Mouse (Mus musculus) stomach, postnatal 0 days (tissue): ENCODE data around the gene Maats1.

ENCODE experiments used
- CTCF ChIP-seq: IDR thresholded peaks from 2 replicates; pipeline ENCODE4 v1.5.1; 2016; ENCODE audit warnings: antibody characterized with exemption, low read depth, mild to moderate bottlenecking, moderate library complexity
- EP300 ChIP-seq: optimal IDR thresholded peaks from 2 replicates; pipeline ENCODE3; 2016; ENCODE audit warnings: antibody characterized with exemption

DNA sequence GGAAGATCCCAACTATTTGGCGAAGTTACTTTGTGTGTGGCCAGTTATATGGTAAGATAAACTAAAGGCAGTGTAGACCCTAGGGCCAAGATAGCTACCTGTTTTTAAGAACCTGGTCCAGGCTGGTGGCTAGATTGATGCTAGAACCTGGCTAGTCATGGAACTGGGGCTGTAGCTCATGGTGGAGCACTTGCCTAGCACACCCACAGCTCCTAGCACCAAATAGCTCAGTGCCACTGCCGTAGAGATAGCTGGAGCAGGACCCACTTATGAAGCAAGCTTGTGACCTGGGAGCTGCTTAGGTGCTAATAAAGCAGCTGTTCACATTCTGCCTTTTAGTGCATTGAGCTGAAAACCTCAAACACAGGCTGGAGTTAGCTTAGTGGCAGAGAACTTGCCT is 11.7 kb upstream of the Maats1 start:
- TF ChIP-seq EP300: no peak
- no peak for TF ChIP-seq CTCF
